Mouse (Mus musculus): Measurements from ENCODE around the gene 5031410I06Rik.
"Not testable (repeated sequence)": the region's sequence is repeated elsewhere in the genome, so short reads cannot be mapped to it uniquely, and the experiment has no call there.

Gene 5031410I06Rik

DNA sequence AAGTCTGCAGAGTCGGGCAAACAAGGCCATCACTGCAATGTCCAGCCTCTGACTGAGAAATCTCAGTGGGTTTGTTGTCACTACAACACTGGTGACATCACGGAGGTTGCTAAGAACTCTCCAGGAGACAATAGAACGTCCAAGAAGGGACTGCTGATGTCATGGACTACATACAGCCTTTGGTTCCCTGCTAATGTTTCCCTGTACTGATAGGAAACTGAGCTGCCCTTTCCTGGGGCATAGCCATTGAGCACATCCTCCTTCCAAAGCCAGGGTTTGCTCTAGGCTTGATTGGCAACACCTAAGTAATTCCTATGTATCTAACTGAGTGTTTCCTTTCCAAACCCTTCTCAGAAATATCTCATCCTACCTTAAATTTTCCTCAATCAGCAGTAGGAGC lies at the start of gene 5031410I06Rik:
TSS of gene 5031410I06Rik (minus strand) at position 101 of the 400 bp plus-strand sequence.
- not testable (repeated sequence) for DNase-seq (ENCODE audit: low read depth)

DNA sequence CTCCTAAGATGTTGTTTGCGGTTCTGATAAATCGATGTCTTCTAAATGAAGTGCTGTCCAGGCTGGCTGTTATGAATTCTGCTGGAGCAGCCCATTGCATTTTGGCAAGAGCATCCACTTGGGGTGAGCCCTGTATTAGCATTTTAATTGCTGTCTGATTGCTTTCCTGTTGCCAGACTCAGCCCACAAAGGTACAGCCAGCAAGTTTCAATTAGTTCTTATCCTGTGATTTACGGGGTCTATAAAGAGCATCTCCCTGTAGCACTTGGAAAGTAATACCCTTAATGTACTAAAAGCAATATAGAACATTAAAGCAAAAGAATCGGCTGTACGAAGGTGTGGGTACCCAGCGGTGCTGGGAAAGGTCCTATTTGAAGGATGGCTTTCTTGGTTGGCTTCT lies 37.7 kb upstream of the 5031410I06Rik start:
- DNase-seq (ENCODE audit: low read depth): no peak

DNA sequence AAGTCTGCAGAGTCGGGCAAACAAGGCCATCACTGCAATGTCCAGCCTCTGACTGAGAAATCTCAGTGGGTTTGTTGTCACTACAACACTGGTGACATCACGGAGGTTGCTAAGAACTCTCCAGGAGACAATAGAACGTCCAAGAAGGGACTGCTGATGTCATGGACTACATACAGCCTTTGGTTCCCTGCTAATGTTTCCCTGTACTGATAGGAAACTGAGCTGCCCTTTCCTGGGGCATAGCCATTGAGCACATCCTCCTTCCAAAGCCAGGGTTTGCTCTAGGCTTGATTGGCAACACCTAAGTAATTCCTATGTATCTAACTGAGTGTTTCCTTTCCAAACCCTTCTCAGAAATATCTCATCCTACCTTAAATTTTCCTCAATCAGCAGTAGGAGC lies 16.2 kb upstream of the 5031410I06Rik start, which contains the start of gene Gm10220:
TSS of gene Gm10220 (minus strand) at position 101 of the 400 bp plus-strand sequence.
- DNase-seq (ENCODE audit: low read depth): not testable (repeated sequence)

DNA sequence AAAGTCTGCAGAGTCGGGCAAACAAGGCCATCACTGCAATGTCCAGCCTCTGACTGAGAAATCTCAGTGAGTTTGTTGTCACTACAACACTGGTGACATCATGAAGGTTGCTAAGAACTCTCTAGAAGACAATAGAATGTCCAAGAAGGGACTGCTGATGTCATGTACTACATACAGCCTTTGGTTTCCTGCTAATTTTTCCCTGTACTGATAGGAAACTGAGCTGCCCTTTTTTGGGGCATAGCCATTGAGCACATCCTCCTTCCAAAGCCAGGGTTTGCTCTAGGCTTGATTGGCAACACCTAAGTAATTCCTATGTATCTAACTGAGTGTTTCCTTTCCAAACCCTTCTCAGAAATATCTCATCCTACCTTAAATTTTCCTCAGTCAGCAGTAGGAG lies 16.0 kb downstream of the 5031410I06Rik start, which contains the start of gene Gm10471:
TSS of gene Gm10471 (minus strand) at position 101 of the 400 bp plus-strand sequence.
- not testable (repeated sequence) for DNase-seq (ENCODE audit: low read depth)

DNA sequence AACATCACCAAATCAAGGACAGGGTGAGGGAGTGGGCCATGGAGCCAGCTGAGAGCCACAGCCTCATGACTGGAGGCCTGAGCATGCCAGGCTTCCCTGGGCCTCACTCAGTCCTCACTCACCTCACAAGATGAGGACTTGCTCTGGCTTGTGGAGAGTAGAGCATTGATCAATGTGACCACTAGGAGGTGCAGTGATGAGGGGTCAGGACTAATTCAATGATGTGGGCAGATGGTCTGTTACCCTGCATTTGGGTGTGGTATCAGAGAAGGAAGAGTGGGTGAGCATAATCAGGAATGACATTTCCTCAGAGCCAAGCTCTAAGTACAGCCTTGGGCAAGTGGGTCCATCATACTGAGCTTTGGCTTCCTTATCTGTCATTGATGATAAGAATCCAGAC lies 26.1 kb downstream of the 5031410I06Rik start:
- DNase-seq (ENCODE audit: low read depth): peak; percentile 22

DNA sequence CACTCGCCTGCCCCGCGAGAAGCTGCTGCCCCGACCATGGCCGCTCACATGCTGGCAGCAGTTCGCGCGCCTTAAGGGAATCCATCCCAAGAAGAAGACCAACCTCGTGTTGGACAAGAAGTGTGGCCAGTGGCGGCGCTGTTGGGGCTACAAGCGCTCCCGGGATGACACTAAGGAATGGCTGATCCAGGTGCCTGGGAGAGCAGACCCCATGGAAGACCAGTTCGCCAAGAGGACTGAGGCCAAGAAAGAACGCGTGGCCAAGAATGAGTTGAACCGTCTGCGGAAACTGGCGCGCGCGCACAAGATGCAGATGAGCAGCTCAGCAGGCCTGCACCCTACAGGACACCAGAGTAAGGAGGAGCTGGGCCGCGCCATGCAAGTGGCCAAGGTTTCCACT lies 34.4 kb downstream of the 5031410I06Rik start:
- DNase-seq (ENCODE audit: low read depth): no peak

DNA sequence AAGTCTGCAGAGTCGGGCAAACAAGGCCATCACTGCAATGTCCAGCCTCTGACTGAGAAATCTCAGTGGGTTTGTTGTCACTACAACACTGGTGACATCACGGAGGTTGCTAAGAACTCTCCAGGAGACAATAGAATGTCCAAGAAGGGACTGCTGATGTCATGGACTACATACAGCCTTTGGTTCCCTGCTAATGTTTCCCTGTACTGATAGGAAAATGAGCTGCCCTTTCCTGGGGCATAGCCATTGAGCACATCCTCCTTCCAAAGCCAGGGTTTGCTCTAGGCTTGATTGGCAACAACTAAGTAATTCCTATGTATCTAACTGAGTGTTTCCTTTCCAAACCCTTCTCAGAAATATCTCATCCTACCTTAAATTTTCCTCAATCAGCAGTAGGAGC lies 46.7 kb downstream of the 5031410I06Rik start, which contains the start of gene Gm7347:
TSS of gene Gm7347 (minus strand) at position 101 of the 400 bp plus-strand sequence.
- DNase-seq (ENCODE audit: low read depth): not testable (repeated sequence)
